Mouse (Mus musculus) stomach, postnatal 0 days (tissue): ENCODE measurements at regions not wholly inside any gene's neighbourhood (a gene's known extent, or its start where the extent isn't known, plus 50 kb on each side); places are given as distances from the start of the nearest gene placed in this dataset.

Experiments used
- ATAC-seq: fragments of 200-750 bp; cut with Nextera tagmentation; 2 replicates; pipeline ENCODE4 v1.8.0; 2017; ENCODE audit not compliant: low FRiP score, low TSS enrichment
- DNase-seq: peaks from one replicate; pipeline ENCODE4 v3.0.0-alpha.2; 2016; ENCODE audit warnings: low spot score
- H3K27ac ChIP-seq: fragments of 300-500 bp; sonication (generic); replicated peaks from 2 replicates; pipeline ENCODE4 v1.5.1; 2014; ENCODE audit warnings: mild to moderate bottlenecking, control low read depth
- H3K27me3 ChIP-seq: fragments of 300-500 bp; sonication (generic); 2 replicates; pipeline ENCODE4 v1.6.1; 2014; ENCODE audit warnings: low read length; ENCODE audit not compliant: control insufficient read depth, insufficient read depth
- H3K36me3 ChIP-seq: fragments of 300-500 bp; sonication (generic); 2 replicates; pipeline ENCODE4 v1.6.1; 2014; ENCODE audit warnings: low read length, mixed read lengths; ENCODE audit not compliant: control insufficient read depth, insufficient read depth
- H3K4me1 ChIP-seq: fragments of 300-500 bp; sonication (generic); replicated peaks from 2 replicates; pipeline ENCODE4 v1.6.1; 2014; ENCODE audit warnings: antibody characterized with exemption; ENCODE audit not compliant: control insufficient read depth, insufficient read depth
- H3K4me2 ChIP-seq: fragments of 300-500 bp; sonication (generic); replicated peaks from 2 replicates; pipeline ENCODE4 v1.6.1; 2014; ENCODE audit warnings: low read depth, mild to moderate bottlenecking, control low read depth, moderate library complexity
- H3K4me3 ChIP-seq: fragments of 300-500 bp; sonication (generic); 2 replicates; pipeline ENCODE4 v1.5.1; 2014; ENCODE audit warnings: low read depth, low read length, control low read depth
- H3K9ac ChIP-seq: fragments of 300-500 bp; sonication (generic); 2 replicates; pipeline ENCODE4 v1.6.1; 2014; ENCODE audit warnings: mild to moderate bottlenecking, low read length, control low read depth, mixed read lengths
- H3K9me3 ChIP-seq: fragments of 300-500 bp; sonication (generic); 2 replicates; pipeline ENCODE4 v1.6.1; 2016; ENCODE audit warnings: low read length; ENCODE audit not compliant: control insufficient read depth
- CTCF ChIP-seq: IDR thresholded peaks from 2 replicates; pipeline ENCODE4 v1.5.1; 2016; ENCODE audit warnings: antibody characterized with exemption, low read depth, mild to moderate bottlenecking, moderate library complexity
- EP300 ChIP-seq: optimal IDR thresholded peaks from 2 replicates; pipeline ENCODE3; 2016; ENCODE audit warnings: antibody characterized with exemption
- WGBS: fragments of 180-500 bp; shearing (Covaris S2); extraction: QIAGEN DNeasy Blood & Tissue Kit; methylation state at CpG from one replicate; pipeline ENCODE4 v1.1.7; 2014; 5-methylcytosine and 5-hydroxymethylcytosine counted together

- TF ChIP-seq EP300 (no peak), CTCF (no peak)
- Histone ChIP-seq H3K4me1 (no peaks in the 10 kb centered on the region), H3K27ac (no peak overlapping the region), H3K36me3 (no peaks in the 10 kb centered on the region), H3K9ac (no peak overlapping the region), H3K9me3 (no peaks in the 10 kb centered on the region), H3K27me3 (no peaks in the 10 kb centered on the region), H3K4me2 (no peak overlapping the region), H3K4me3 (no peak overlapping the region)
- WGBS, result 58% methylated on average over 5 of the region's 5 CpGs
- ATAC-seq, result no peak
- no peak for DNase-seq
Measured at GRCm38 (mm10) chr12:54396341-54396740, 192.7 kb upstream of the Egln3 start.

- peak; percentile 47; the same call in 1 of the 2 replicates for ATAC-seq
- 25% methylated on average over 4 of the region's 4 CpGs for WGBS
- DNase-seq, result peak; percentile 20
Measured at GRCm38 (mm10) chr12:54385401-54385800, 181.7 kb upstream of the Egln3 start.

GRCm38 (mm10) chr12:54384116-54384515 lies 180.5 kb upstream of the Egln3 start:
- no peak for TF ChIP-seq CTCF
- TF ChIP-seq EP300, result no peak
- Histone ChIP-seq H3K4me1 (no peaks in the 10 kb centered on the region), H3K27ac (no peak overlapping the region), H3K4me3 (no peak overlapping the region), H3K9ac (no peak overlapping the region), H3K4me2 (no peak overlapping the region), H3K27me3 (no peaks in the 10 kb centered on the region), H3K36me3 (no peaks in the 10 kb centered on the region), H3K9me3 (no peaks in the 10 kb centered on the region)
- WGBS, result 28% methylated on average over 3 of the region's 3 CpGs
- no peak for DNase-seq
- ATAC-seq, result no peak

More at GRCm38 (mm10) chr12:54385401-54385800, 181.7 kb upstream of the Egln3 start:
- Histone ChIP-seq H3K4me1 (no peaks in the 10 kb centered on the region), H3K4me2 (no peak overlapping the region), H3K4me3 (no peak overlapping the region), H3K9me3 (no peaks in the 10 kb centered on the region), H3K27ac (no peak overlapping the region), H3K9ac (no peak overlapping the region), H3K27me3 (no peaks in the 10 kb centered on the region), H3K36me3 (no peaks in the 10 kb centered on the region)
- TF ChIP-seq CTCF, result no peak
- no peak for TF ChIP-seq EP300

GRCm38 (mm10) chr12:54382965-54383364 lies 179.3 kb upstream of the Egln3 start:
- DNase-seq (no peak), ATAC-seq (no peak)
- Histone ChIP-seq H3K4me3 (no peak overlapping the region), H3K9ac (no peak overlapping the region), H3K36me3 (no peaks in the 10 kb centered on the region), H3K4me2 (no peak overlapping the region), H3K27ac (no peak overlapping the region), H3K27me3 (no peaks in the 10 kb centered on the region), H3K9me3 (no peaks in the 10 kb centered on the region), H3K4me1 (no peaks in the 10 kb centered on the region)
- WGBS, result 100% methylated on average over 2 of the region's 2 CpGs
- TF ChIP-seq CTCF (no peak), EP300 (no peak)

- H3K27me3 ChIP-seq, result no peaks in the 10 kb centered on the region
- ATAC-seq, result no peak
- no peaks in the 10 kb centered on the region for H3K9me3 ChIP-seq
- WGBS, result 90% methylated on average over 6 of the region's 6 CpGs
- H3K27ac ChIP-seq, result no peak overlapping the region
- no peak for TF ChIP-seq CTCF
- TF ChIP-seq EP300, result no peak
- no peak overlapping the region for H3K4me3 ChIP-seq
- no peak overlapping the region for H3K9ac ChIP-seq
- no peak for DNase-seq
- no peaks in the 10 kb centered on the region for H3K36me3 ChIP-seq
- no peaks in the 10 kb centered on the region for H3K4me1 ChIP-seq
- H3K4me2 ChIP-seq, result no peak overlapping the region
Measured at GRCm38 (mm10) chr12:54382061-54382460, 178.4 kb upstream of the Egln3 start.

GRCm38 (mm10) chr12:54380322-54380721 lies 176.7 kb upstream of the Egln3 start:
- no peaks in the 10 kb centered on the region for H3K4me1 ChIP-seq
- DNase-seq (no peak), ATAC-seq (no peak)
- no peak overlapping the region for H3K27ac ChIP-seq
- H3K27me3 ChIP-seq, result no peaks in the 10 kb centered on the region
- H3K4me2 ChIP-seq, result no peak overlapping the region
- no peak overlapping the region for H3K9ac ChIP-seq
- H3K9me3 ChIP-seq, result no peaks in the 10 kb centered on the region
- H3K36me3 ChIP-seq, result no peaks in the 10 kb centered on the region
- 89% methylated on average over 5 of the region's 5 CpGs for WGBS
- H3K4me3 ChIP-seq, result no peak overlapping the region
- TF ChIP-seq CTCF (no peak), EP300 (no peak)
